Mouse (Mus musculus) erythroblast, adult 5-6 weeks (primary cell): Measurements from ENCODE around the gene Hivep3. TPM values are rescaled to one million over a fixed set of nuclear protein-coding genes. Genes with fewer than 3 reads are reported as not detected.

Experiments
- ATAC-seq: replicated peaks from 2 replicates; pipeline ENCODE4 v1.8.0; 2016; ENCODE audit warnings: moderate number of reproducible peaks, mild to moderate bottlenecking, moderate TSS enrichment, inconsistent platforms; ENCODE audit not compliant: poor library complexity, low FRiP score, severe bottlenecking
- total RNA-seq, 2 experiments: library from RNA; stranded (forward) in 1 of 2; stranded (reverse) in 1 of 2; fragments of 150-400 nt in 1 of 2; fragments of 200-764, 138-1000 nt in 1 of 2; gene quantifications; 2 replicates each; pipeline versions ENCODE4 v1.2.3 to v1.2.4; 2015 to 2017; ENCODE audit warnings: low replicate concordance in 2 of 2

Gene Hivep3
- total RNA-seq, 2 experiments from 2014 or later: under 0.01 to 0.51 TPM

DNA sequence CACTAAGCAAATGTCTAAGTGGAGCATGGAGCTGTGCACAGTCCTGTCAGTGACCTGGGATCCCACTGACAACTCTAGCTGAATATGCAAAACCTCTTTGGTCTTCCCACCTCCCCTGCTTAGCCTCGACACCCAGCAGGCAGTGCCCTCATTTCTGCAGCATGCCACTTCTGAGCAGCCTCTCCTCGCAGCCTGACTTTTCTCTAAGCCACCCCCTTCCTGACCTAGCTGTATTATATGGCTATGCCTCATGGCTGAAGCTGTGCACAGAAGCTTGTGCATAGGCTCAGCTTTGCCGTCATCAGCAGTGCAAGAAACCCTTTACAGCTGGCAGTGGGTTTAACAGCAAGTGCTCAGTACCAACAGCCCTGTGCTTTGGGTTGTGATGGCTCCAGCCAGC is 163.0 kb downstream of the Hivep3 start:
- ATAC-seq: no peak

DNA sequence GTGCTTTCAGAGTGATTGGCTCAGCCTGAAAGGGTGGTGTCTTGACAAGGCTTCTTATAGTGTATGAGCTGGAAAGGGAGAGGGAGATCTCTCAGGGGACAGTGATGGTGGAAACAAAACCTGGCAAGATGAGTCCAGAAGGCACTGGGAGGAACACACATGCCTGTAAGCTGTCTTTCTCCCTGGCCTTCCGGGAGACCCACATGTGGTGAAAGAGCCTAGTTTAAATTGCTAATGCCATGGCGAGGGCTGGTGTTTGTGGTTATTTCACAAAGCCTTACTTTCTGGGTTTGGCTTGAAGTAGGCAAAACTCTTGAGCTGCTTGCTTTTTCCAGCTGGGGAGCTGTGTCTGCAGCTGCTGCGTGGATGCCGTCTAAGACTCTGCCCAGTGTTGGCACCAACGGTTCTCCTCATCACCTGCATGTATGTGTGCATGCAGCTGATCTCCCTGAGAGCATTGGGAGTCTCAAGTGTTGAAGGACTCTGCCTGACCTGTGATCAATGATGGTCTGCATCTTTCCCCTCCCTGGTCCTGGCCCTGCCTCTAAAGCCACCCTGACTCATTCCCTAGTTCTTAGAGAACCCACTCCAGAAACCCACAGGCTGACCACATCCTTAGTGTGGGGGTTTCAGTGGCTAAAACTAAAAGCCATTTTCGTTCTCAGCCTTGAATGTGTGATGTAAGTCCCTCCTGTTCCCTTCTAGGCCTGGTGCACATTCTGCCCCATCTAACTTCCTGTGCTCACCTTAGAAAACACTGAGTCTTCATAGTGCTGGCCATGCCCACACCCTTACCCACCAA is 163.7 kb downstream of the Hivep3 start:
- ATAC-seq: no peak

DNA sequence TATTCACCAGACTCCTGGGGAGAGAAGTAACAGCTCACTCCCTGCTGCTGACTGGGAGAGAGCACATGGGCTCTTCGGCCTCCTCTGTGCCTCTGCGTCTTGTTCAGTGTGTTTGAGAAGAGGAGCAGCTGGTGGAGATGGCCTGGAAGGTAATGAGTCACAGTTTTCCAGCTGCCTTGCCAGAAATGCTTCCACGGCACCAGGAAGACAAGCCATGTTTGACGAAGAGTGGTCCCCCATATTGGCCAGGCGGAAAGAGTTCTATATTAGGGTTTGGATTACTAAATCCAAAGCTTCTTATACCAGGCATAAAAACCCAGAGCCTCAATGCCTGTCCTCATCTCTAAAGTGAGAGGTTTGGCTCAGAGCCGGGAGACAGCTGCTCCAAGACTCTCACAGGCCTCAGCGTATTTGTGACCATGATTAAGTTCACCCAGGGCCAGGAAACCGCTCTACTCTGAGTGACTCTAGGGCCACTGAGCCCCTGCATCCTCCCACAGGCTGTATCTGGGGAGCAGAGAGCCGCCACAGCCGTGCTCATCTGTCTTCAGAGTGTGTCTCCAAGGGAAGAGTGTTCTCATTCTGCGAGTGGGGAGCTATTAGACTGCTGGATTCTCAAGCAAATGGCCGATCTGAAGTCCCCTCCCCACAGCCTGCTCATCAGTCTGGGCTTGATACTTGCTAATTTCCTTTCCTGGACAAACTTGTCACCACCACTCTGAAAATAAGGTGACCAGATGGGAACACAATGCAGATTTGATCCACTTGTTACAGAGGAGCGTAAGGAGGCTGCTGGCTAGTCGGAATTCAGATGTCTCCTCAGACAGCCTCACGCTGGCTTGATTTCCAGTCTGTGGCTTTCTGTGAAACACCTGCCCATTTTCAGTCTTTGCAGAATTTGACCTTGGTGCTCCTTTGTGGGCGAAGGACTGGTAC is 168.2 kb downstream of the Hivep3 start:
- no peak for ATAC-seq

DNA sequence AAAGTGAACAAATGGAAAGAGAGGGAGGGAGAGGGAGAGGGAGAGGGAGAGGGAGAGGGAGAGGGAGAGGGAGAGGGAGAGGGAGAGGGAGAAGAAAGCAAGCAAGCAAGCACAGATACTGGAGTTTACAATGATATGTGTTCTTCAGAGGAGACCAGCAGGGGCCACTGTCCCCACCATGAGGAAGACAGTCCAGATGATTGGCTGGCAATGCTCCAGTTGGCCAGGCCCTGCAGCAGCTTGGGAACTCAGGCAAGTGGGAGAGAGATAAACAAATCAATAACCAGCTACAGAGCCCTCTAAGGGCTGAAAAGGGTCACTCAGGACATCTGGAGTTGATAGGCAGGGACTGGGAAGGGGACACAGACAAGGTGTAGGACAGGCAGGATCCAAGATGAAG is 169.7 kb downstream of the Hivep3 start:
- no peak for ATAC-seq

DNA sequence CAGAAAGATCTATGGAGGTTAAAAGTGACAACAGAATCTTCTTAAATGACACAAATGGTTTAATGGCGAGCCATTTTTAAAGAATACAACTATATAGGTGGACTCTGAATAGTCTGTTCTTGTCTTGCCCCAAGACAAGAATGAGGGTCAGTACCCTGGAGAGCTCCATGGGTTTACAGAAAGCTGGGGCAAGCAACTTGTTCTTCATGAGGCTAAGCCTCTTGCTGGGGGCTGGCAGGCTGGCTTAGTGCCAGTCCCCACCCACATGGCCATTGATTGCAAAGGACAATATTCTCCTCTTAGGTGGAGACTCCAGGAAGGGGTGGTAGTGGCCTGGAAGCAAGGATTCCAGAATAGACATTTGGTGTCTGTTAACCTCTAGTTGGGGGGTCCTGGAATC is 170.2 kb downstream of the Hivep3 start:
- no peak for ATAC-seq

DNA sequence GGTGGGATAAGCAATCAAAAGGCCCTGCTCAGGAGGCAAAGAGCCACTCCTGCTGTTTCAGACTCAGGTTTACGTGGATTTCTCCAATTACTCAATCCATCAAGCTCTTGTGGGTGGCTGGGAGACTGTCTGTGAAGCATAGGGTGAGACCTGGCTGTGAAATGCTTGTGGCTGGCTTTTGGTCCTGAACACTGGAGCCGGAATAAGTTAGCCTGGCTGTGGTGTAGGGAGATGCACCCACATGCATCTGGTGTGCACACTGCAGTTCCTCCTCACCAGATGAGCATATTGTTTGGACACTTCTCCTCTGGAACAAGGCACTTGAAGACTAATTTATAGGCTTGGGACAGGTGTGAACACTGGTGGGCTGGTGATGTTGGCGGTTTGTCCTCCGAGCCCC is 170.7 kb downstream of the Hivep3 start:
- no peak for ATAC-seq

DNA sequence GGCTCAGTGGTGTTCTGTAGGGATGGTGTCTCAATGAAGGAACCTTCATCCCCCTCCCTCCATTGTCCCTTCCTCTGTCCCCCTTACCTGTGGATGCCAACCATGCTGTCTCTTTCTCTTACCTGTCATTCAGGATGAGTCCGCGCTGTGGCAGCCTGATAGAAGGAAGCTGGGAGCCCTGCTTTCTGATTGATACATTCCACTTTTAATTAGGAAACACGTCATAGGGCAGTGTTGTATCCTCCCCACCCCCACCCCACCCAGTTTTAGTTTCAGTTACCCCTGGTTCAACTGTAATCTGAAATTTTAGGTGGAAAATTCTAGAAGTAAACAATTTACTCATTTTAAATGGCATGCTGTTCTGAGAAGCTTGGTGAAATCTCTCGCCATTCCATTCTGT is 173.5 kb downstream of the Hivep3 start:
- ATAC-seq: no peak

DNA sequence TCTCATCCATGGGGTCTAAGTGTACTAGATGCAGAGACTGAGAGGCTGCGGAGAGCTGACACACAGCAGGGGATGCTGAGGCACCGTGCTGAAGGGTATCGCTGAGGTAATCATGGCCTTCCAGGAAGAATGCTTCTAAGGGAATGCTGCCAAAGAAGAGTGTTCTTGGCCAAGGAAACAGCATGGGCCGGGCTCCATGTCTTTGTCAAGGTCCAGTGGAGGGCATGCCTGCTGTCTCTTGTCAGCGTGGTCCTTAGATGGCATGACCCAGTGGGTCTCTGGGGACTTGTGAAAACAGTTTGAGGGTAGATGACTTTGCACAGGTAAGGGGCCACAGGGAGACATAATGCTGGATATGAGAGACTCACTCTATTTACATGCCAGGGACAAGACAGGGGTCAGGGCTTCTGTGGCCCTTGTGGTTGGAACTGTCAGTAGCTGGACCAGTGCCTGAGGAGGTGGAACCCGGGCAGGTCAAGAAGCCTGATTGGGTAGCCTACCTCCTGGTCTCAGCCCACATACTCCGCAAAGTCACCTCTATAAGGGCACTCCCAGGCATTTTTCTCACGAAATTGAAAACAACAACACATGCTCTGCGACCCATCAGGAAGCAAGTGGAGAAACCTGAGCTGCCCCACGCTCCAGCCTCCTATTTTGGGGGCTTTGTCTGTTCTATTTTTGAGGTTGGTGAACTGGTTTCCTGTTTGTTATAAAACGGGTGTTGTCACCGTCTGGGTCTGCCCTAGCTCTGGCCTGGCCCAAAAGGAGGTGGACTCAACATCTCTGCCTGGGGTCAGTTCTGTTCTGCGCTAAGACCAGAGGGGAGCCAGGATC is 177.7 kb downstream of the Hivep3 start:
- ATAC-seq: no peak

DNA sequence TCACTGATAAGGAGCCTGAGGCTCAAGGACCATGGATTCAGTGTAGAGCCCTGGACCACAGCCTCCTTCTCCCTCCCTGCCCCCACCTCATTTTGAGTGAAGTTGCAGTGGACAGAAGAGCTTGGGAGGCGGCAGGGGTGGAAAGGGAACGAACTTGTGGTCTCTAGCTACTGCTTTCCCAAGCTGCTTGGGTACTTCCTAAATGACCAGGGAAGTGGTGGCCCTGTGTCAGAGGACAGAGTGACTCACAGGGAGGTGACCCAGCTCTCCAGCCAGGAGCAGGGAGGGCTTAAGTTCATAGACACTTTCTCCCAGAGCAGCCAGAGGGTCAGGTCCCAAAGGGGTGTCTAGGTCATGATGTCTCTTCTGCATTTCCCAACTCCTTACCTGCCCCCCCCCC is 178.6 kb downstream of the Hivep3 start:
- no peak for ATAC-seq

DNA sequence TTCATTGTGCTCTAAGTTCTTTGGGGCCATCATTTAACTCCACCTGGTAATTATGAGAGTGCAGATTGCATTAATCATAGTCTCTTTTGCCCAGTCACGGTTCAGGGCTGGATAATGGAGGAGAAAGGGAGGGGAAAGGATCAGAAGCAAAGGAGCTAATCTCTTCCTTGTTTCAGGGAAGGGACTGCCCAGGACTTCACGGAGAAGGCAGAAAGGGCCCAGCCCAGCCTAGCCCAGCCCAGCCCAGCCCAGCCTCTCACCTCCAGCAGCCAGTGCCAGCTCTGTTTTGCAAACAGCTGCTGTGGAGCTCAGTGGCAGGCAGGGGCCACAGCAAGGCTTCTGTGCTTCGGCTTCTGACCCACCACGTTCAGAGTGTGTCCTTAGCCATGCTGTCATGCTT is 180.6 kb downstream of the Hivep3 start:
- no peak for ATAC-seq

DNA sequence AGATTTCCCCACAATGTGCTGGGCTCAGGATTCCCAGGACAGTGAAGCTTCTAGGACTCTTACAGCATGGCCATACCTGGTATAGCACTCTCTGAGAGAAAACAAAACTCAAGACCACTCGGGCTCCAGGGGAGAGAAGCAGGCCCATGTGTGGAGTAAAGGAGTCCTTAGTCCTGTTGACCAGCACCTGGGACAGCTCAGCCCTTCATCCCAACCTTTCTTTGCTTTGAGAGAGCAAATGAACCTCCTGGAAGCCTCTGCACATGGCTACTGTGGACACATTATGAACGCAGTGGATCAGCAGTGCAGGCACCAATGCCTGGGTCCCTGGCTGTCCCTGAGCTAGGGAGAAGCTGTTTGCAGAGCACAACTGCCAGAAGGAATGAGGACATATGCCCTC is 181.5 kb downstream of the Hivep3 start:
- ATAC-seq: no peak

DNA sequence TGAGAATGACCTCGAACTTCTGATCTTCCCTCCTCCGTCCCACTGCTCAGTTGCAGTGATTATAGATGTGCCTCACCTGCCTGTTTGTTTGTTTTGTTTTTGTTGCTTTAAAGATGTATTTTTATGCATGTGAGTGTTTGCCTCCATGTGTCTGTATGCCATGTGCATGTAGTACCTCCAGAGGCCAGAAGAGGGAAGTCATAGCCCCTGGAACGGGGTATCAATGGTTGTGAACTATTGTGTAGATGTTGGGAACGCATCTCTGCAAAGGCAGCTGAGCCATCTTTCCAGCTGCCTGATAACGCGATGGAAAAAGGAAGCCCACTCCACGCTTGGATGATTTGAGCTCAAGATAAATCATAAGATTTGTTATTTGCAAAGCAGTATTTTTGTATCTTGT is 183.9 kb downstream of the Hivep3 start:
- no peak for ATAC-seq

DNA sequence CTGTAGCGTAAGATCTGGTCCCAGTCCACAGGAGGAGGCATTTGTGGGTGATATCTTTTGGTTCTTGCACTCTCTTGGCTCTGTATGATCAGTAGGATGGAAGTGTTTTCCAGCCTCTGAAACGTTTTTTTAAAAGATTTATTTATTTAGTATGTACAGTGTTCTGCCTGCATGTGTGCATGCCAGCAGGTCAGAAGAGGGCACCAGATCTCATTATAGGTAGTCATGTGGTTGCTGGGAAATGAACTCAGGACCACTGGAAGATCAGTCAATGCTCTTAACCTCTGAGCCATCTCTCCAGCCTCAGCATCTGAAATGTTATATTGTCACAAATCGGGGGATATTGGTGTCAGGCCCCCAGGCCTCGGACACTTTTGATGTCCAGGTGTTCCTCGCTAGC is 185.8 kb downstream of the Hivep3 start:
- ATAC-seq: no peak

DNA sequence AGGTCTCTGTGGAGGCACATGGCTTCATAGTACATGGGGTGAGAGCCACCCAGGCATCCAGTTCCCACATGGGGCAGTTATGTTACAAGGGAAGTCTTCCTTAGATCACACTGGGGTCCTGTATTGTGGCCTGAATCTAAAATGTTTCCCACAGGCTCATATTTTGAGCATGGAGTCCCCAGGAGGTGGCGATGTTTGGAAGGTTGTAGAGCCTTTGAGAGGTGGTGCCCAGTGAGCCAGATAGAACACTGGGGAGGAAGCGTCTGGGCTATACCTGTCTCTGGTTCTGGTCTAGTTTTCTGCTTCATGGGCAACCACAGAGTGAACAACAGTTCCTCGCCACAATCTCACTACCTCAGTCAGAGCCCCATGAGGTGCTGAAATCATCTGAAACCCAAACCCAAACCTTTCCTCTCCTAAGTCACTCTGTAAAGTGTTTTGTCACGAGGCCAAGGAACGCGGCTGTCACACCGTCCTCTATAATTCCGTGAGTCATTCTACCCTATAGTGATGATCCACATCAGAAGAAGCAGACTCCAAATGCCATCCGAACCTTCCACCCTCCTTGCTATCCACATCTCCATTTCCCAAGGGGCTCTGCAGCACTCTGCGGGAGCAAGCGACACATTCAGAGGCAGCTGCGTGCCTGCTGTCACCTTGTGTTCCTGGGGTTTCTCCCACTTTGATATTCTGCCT is 187.6 kb downstream of the Hivep3 start:
- ATAC-seq: no peak

DNA sequence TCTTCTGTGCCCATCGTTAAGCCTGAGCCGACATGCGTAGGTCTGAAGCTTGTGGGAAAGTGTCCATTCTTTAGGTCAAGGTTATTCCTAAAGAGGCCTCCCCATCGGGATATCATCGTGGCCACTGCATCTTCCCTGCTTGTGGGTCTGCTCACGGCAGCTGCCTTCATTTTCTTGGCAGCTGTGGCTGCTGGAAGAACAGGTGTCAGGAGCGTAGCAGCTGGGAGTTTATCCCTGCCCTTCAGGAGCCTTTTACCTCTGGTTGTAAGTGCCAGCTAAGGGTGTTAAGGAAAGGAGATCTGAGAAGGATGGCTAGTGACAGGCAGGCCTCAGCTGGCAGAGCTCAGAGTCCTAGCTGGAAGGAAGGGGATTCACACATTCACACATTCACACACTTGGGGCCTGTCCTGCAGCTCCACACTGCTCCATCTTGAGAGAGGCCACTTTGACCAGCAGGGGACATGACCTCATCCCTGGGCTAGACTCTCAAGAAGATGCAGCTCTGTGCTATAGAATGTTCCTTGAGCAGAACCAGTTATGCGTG is 188.2 kb downstream of the Hivep3 start:
- ATAC-seq: no peak

DNA sequence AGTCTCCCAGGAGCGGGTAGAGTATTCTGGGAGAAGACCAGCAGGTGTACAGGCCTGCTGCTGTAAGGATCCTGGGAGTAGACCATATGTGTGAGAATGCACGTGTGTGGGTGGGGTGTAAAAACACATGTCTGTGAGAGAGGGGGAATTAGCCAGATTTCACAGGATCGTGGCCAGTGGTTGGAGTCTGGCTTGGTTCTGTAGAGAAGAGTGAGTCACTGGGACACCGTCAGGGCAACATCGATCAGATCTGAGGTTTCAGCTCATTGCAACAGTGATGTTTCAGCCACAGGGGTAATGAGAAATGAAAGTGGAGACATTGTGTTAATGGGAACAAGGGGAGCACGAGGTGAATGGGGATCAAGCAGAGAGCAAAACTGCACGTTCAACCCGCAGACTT is 189.4 kb downstream of the Hivep3 start:
- no peak for ATAC-seq

DNA sequence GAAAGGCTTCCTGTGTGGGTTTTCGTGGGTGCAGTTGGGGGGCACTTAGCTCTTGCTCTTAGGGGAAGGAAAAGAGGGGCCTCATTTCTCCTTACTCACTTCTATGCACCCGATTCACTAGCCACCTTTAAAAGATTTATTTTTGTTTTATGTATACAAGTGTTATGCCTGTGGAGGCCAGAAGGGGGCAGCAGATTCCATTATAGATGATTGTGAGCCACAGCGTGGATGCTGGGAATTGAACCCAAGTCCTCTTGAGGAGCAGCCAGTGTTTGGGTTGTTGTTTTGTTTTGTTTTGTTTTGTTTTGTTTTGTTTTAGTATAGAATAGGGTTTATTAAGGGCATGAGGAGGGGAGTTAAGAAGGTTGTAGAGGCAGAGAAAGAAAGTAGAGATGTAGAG is 189.8 kb downstream of the Hivep3 start:
- no peak for ATAC-seq

DNA sequence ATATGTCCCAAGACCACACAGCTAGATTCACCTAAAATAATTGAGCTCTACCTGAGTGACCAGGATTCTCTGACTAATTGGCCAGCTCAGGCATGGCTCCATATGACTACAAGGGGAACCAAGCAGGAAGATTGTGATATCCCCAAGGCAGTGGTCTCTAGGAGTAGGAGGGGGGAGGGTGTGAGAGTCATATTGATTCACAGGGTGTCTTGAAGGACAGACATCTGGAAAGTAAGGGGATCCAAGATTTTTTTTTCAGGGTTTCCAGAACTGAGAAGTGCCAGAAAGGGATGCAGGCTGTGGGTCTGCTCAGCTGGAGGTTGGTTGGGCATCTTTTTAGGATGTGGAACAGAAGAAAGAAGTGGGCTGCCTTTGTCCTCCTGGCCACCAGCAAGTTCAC is 191.5 kb downstream of the Hivep3 start:
- ATAC-seq: no peak

DNA sequence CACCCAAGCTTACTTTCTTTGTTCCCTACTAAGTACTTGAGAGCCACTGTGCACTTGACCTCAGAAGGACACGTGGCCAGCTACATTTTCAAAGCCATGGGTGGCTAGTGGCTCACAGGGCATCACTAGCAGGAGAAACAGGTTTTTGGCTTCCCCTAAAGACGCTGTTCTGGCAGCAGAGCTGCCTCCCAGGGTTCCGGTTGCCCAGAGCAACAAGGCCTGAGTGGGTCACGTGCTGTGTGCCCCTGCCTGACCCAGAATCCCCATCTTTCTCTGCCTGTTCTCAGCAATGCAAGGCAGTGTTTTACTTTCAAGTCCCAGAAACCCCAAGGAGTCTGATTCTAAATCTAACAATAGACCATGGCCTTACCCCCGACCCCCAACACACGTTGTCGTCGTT is 198.3 kb downstream of the Hivep3 start:
- ATAC-seq: no peak
